Mouse (Mus musculus) heart, embryonic 16.5 days (tissue): ENCODE measurements around the gene Lpcat1. TPM values are rescaled to one million over a fixed set of nuclear protein-coding genes. Genes with fewer than 3 reads are reported as not detected.

ENCODE experiments used
- ATAC-seq: fragments of 200-750 bp; cut with Nextera tagmentation; replicated peaks from 2 replicates; pipeline ENCODE4 v1.8.0; 2017; ENCODE audit warnings: moderate number of reproducible peaks; ENCODE audit not compliant: insufficient read depth, low FRiP score; ENCODE audit errors: extremely low read depth
- H3K27ac ChIP-seq: fragments of 300-500 bp; sonication (generic); 2 replicates; pipeline ENCODE4 v1.5.1; 2014; ENCODE audit warnings: mild to moderate bottlenecking, low read length, control low read depth, moderate library complexity
- H3K27me3 ChIP-seq: fragments of 300-500 bp; sonication (generic); 2 replicates; pipeline ENCODE4 v1.6.1; 2014; ENCODE audit warnings: low read length, mixed read lengths; ENCODE audit not compliant: control insufficient read depth, insufficient read depth
- H3K36me3 ChIP-seq: fragments of 300-500 bp; sonication (generic); 2 replicates; pipeline ENCODE4 v1.6.1; 2014; ENCODE audit not compliant: control insufficient read depth, insufficient read depth
- H3K4me1 ChIP-seq: fragments of 300-500 bp; sonication (generic); 2 replicates; pipeline ENCODE4 v1.6.1; 2014; ENCODE audit warnings: low read length, mixed read lengths; ENCODE audit not compliant: control insufficient read depth, insufficient read depth
- H3K4me2 ChIP-seq: fragments of 300-500 bp; sonication (generic); 2 replicates; pipeline ENCODE4 v1.6.1; 2014; ENCODE audit warnings: low read depth, mild to moderate bottlenecking, control low read depth, low read length
- H3K4me3 ChIP-seq: fragments of 300-500 bp; sonication (generic); 2 replicates; pipeline ENCODE4 v1.5.1; 2014; ENCODE audit warnings: mild to moderate bottlenecking, control low read depth, low read length
- H3K9ac ChIP-seq: fragments of 300-500 bp; sonication (generic); 2 replicates; pipeline ENCODE4 v1.6.1; 2014; ENCODE audit warnings: low read length, control low read depth
- H3K9me3 ChIP-seq: fragments of 300-500 bp; sonication (generic); replicated peaks from 2 replicates; pipeline ENCODE4 v1.6.1; 2016; ENCODE audit warnings: low read length; ENCODE audit not compliant: control insufficient read depth
- WGBS: fragments of 180-500 bp; shearing (Covaris S2); extraction: QIAGEN DNeasy Blood & Tissue Kit; methylation state at CpG from one replicate; pipeline ENCODE4 v1.1.7; 2014; 5-methylcytosine and 5-hydroxymethylcytosine counted together
- polyA plus RNA-seq: library from polyadenylated mRNA; unstranded; fragments of >200 nt; fragmentation: Nextera tagmentation; extraction: Ambion mirVana; gene quantifications from 2 replicates; pipeline ENCODE4 v1.2.1, GENCODE M21; 2015

Lpcat1 gene
- polyA plus RNA-seq, 1 experiment from 2014 or later: 17.4 TPM

GRCm38 (mm10) chr13:73482476-73482875 lies 15.5 kb downstream of the Lpcat1 start:
- peaks cover 13% of the 10 kb centered on the region for H3K36me3 ChIP-seq
- no peak overlapping the region for H3K4me3 ChIP-seq
- ATAC-seq: no peak
- H3K4me1 ChIP-seq: no peaks in the 10 kb centered on the region
- H3K27me3 ChIP-seq: no peaks in the 10 kb centered on the region
- H3K27ac ChIP-seq: no peak overlapping the region; the same call in 1 of the 2 replicates
- H3K4me2 ChIP-seq: no peak overlapping the region
- H3K9me3 ChIP-seq: peaks cover 8% of the 10 kb centered on the region
- WGBS: 73% methylated on average over 7 of the region's 7 CpGs
- no peak overlapping the region for H3K9ac ChIP-seq

- Histone ChIP-seq H3K4me1 (no peaks in the 10 kb centered on the region), H3K27me3 (no peaks in the 10 kb centered on the region), H3K9ac (no peak overlapping the region), H3K4me3 (no peak overlapping the region), H3K27ac (no peak overlapping the region), H3K36me3 (peaks cover 13% of the 10 kb centered on the region), H3K4me2 (no peak overlapping the region), H3K9me3 (peaks cover 8% of the 10 kb centered on the region)
- no peak for ATAC-seq
- 84% methylated on average over 6 of the region's 6 CpGs for WGBS
These were observed 16.3 kb downstream of the Lpcat1 start for GRCm38 (mm10) chr13:73483331-73483730.

DNA sequence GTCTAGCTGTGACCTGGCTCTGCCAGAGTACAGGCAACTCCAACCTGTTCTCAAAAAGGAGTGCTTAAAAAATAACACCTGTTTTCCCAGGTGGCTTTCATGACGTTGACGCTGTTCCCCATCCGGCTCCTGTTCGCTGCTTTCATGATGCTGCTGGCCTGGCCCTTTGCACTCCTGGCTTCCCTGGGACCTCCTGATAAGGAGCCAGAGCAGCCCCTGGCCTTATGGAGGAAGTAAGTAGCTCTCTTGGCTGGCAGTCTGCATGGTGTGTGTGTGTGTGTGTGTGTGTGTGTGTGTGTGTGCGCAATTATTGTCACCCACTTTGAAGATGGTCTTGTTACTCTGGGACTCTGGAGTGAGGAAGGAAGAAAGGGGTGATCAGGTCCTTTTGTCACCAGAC lies 17.2 kb downstream of the Lpcat1 start:
- H3K4me2 ChIP-seq: no peak overlapping the region
- no peak for ATAC-seq
- H3K36me3 ChIP-seq: peaks cover 17% of the 10 kb centered on the region
- peaks cover 8% of the 10 kb centered on the region for H3K9me3 ChIP-seq
- no peak overlapping the region for H3K4me3 ChIP-seq
- H3K9ac ChIP-seq: no peak overlapping the region
- no peaks in the 10 kb centered on the region for H3K27me3 ChIP-seq
- no peaks in the 10 kb centered on the region for H3K4me1 ChIP-seq
- WGBS: 45% methylated on average over 5 of the region's 5 CpGs
- H3K27ac ChIP-seq: no peak overlapping the region

- Histone ChIP-seq H3K4me1 (peaks cover 2% of the 10 kb centered on the region; the same call in 1 of the 2 replicates), H3K9me3 (peaks cover 8% of the 10 kb centered on the region), H3K36me3 (peaks cover 29% of the 10 kb centered on the region), H3K9ac (no peak overlapping the region), H3K4me2 (no peak overlapping the region), H3K4me3 (no peak overlapping the region), H3K27me3 (no peaks in the 10 kb centered on the region), H3K27ac (no peak overlapping the region)
- 38% methylated on average over 3 of the region's 3 CpGs for WGBS
- ATAC-seq: no peak
These were observed 21.1 kb downstream of the Lpcat1 start for GRCm38 (mm10) chr13:73488105-73488504.

GRCm38 (mm10) chr13:73488707-73489106 lies 21.7 kb downstream of the Lpcat1 start:
- Histone ChIP-seq H3K4me2 (no peak overlapping the region), H3K9me3 (peaks cover 8% of the 10 kb centered on the region), H3K27me3 (no peaks in the 10 kb centered on the region), H3K4me3 (no peak overlapping the region), H3K4me1 (peaks cover 2% of the 10 kb centered on the region; the same call in 1 of the 2 replicates), H3K27ac (no peak overlapping the region), H3K36me3 (peaks cover 29% of the 10 kb centered on the region), H3K9ac (no peak overlapping the region)
- no peak for ATAC-seq
- 77% methylated on average over 9 of the region's 9 CpGs for WGBS

GRCm38 (mm10) chr13:73489986-73490385 lies 23.0 kb downstream of the Lpcat1 start:
- Histone ChIP-seq H3K27me3 (no peaks in the 10 kb centered on the region), H3K4me1 (peaks cover 2% of the 10 kb centered on the region; the same call in 1 of the 2 replicates), H3K9ac (no peak overlapping the region), H3K27ac (no peak overlapping the region), H3K4me2 (no peak overlapping the region), H3K9me3 (peaks cover 8% of the 10 kb centered on the region), H3K36me3 (peaks cover 34% of the 10 kb centered on the region), H3K4me3 (no peak overlapping the region)
- ATAC-seq: no peak
- 79% methylated on average over 3 of the region's 3 CpGs for WGBS

- H3K36me3 ChIP-seq: peaks cover 34% of the 10 kb centered on the region
- no peak for ATAC-seq
- 73% methylated on average over 8 of the region's 8 CpGs for WGBS
These were observed 23.7 kb downstream of the Lpcat1 start for GRCm38 (mm10) chr13:73490564-73491170.

GRCm38 (mm10) chr13:73493183-73493582 lies 26.2 kb downstream of the Lpcat1 start:
- H3K9me3 ChIP-seq: no peaks in the 10 kb centered on the region
- H3K27me3 ChIP-seq: no peaks in the 10 kb centered on the region
- H3K4me2 ChIP-seq: no peak overlapping the region
- H3K27ac ChIP-seq: no peak overlapping the region
- no peak overlapping the region for H3K9ac ChIP-seq
- H3K36me3 ChIP-seq: peaks cover 28% of the 10 kb centered on the region; the same call in 1 of the 2 replicates
- peaks cover 2% of the 10 kb centered on the region; the same call in 1 of the 2 replicates for H3K4me1 ChIP-seq
- WGBS: 91% methylated on average over 4 of the region's 4 CpGs
- H3K4me3 ChIP-seq: no peak overlapping the region
- ATAC-seq: no peak

More at GRCm38 (mm10) chr13:73490564-73491170, 23.7 kb downstream of the Lpcat1 start:
- Histone ChIP-seq H3K27ac (no peak overlapping the region), H3K9ac (no peak overlapping the region), H3K4me1 (peaks cover 2% of the 10 kb centered on the region; the same call in 1 of the 2 replicates), H3K27me3 (no peaks in the 10 kb centered on the region), H3K9me3 (peaks cover 8% of the 10 kb centered on the region), H3K4me3 (no peak overlapping the region), H3K4me2 (no peak overlapping the region)

DNA sequence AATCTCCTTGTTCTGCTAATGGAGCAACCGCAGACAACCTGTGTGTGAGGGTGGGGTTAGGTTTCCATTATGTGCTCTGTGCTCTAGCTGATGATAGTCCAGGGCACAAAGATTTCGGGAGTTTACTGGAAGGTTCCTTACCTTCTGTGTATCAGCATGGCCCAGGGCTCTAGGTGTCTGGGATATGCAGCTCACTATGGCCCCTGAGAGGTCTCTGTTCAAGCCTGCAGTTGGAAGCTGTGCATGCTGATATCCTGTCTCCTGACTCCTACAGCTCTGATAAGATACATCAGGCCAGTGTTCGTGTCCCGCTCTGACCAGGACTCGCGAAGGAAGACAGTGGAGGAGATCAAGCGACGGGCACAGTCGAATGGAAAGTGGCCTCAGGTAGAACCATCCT lies 27.5 kb downstream of the Lpcat1 start:
- no peak overlapping the region for H3K4me3 ChIP-seq
- WGBS: 80% methylated on average over 9 of the region's 9 CpGs
- H3K9me3 ChIP-seq: no peaks in the 10 kb centered on the region
- H3K9ac ChIP-seq: no peak overlapping the region
- no peak for ATAC-seq
- no peak overlapping the region for H3K27ac ChIP-seq
- peaks cover 2% of the 10 kb centered on the region; the same call in 1 of the 2 replicates for H3K4me1 ChIP-seq
- H3K4me2 ChIP-seq: no peak overlapping the region
- no peaks in the 10 kb centered on the region for H3K27me3 ChIP-seq
- H3K36me3 ChIP-seq: peaks cover 24% of the 10 kb centered on the region; the same call in 1 of the 2 replicates
